Comparison of ENCODE assay signal across 8 mouse cellular contexts in the genomic region with DNA sequence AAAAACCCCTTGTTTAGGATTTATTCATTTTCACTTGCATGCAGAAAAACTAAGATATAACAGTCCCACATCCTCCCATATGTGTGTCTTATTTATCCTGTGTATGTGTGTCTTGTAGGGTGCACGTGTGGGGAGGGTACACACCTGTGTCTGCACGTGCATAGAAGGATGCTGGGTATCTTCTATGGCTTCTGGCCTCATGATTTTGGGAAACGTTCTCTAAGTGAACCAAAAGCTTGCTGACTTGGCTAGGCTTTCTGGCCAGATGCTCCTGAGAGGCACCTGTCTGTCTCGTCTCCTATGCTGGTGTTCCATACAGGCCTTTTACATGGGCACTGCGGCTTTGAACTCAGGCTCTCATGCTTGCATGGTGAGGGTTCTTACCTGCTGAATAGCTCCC.
"Had no signal": no experiment of that assay in that cellular context is flagged by ENCODE, and none has a peak within 500 bp of the region (broad histone marks: within the 10 kb centered on the region; RNA-seq: fewer than 3 reads in every experiment).

No protein-coding gene starts in this region.

- H3K4me2 ChIP-seq: liver, embryonic 12.5 days had no signal

- H3K27me3 ChIP-seq: intestine, embryonic 15.5 days; liver, embryonic 12.5 days; lung, embryonic 15.5 days had no signal

- H3K9ac ChIP-seq: intestine, embryonic 15.5 days; liver, embryonic 12.5 days; lung, embryonic 15.5 days had no signal

- H3K27ac ChIP-seq: intestine, embryonic 15.5 days; liver, embryonic 12.5 days had no signal

- DNase-seq: kidney, adult 18-20 months; kidney, postnatal 14 days; right cerebral cortex, postnatal 25 days had no signal

- H3K4me3 ChIP-seq: intestine, embryonic 15.5 days; limb, embryonic 10.5 days; liver, embryonic 12.5 days; lung, embryonic 15.5 days had no signal

- H3K9me3 ChIP-seq: intestine, embryonic 15.5 days; limb, embryonic 10.5 days; liver, embryonic 12.5 days; lung, embryonic 15.5 days; midbrain, embryonic 13.5 days had no signal

- ATAC-seq: liver, embryonic 12.5 days had no signal

- H3K36me3 ChIP-seq: intestine, embryonic 15.5 days; liver, embryonic 12.5 days; lung, embryonic 15.5 days; midbrain, embryonic 13.5 days had no signal
